Comparison of ENCODE assay signal across 25 mouse cellular contexts in the genomic region with DNA sequence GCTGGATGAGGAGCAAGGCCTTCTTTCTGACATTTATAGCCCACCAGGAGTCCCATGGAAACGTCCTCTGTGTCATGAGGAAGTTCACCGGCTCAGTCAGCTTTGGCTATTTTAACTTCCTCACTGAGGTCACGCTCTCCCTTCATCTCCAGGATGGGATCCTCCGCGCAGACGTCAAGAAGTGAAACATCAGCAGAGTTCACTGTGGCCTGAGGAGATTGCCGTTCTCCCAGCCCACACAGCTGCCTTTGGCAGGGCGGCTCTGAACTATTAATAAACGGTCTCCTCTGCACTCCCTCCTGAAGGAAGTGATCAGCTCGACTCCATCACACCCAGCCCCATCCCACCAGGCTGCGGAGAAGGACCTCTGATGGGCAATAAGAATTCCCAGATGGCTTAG. TPM values are rescaled to one million over a fixed set of nuclear protein-coding genes. Genes with fewer than 3 reads are reported as not detected.
DNase-seq lines count a peak whose midpoint lies in the region; ATAC-seq and TF ChIP-seq lines count a peak whose summit lies in the region.
"Had no signal": no experiment of that assay in that cellular context is flagged by ENCODE, and none has a peak within 500 bp of the region (broad histone marks: within the 10 kb centered on the region; RNA-seq: fewer than 3 reads in every experiment).

No protein-coding gene starts in this region.

- no peaks in the 10 kb centered on the region; the same call in 1 of the 2 replicates for H3K27me3 ChIP-seq in heart, embryonic 10.5 days (ENCODE audit: insufficient read depth, poor library complexity, severe bottlenecking)
- H3K27me3 ChIP-seq in lung, postnatal 0 days (replicated peaks; ENCODE audit: insufficient read depth, low read length), result no peaks in the 10 kb centered on the region
- H3K27me3 ChIP-seq: forebrain, embryonic 13.5 days; intestine, embryonic 15.5 days; liver, embryonic 13.5 days had no signal

- peak; percentile 41 for DNase-seq in heart, adult 8-10 months (ENCODE audit: low spot score)
- no peak for DNase-seq in heart, embryonic 10.5 days (ENCODE audit: low spot score)
- DNase-seq in layer of hippocampus, adult 9-11 months, result peak; percentile 49
- DNase-seq in layer of hippocampus, adult 8-10 months (ENCODE audit: low spot score in 2 of 2), result no peak
- peak; percentile 4 to 10 for DNase-seq in heart, postnatal 10 days
- peak; percentile 21 for DNase-seq in lung, postnatal 0 days (ENCODE audit: low spot score)
- no peak for DNase-seq in cerebellum, postnatal 4 days (ENCODE audit: low spot score in 2 of 2)
- DNase-seq: cerebellum, adult 11 months; cerebellum, postnatal 25 days; liver, embryonic 13.5 days; midbrain, embryonic 14.5 days; retina, postnatal 1 day; thymus, postnatal 4 days had no signal

- H3K4me2 ChIP-seq in lung, postnatal 0 days (replicated peaks; ENCODE audit: low read depth, low read length), result no peak overlapping the region
- H3K4me2 ChIP-seq: forebrain, embryonic 13.5 days; hindbrain, embryonic 13.5 days; intestine, embryonic 15.5 days; liver, embryonic 13.5 days had no signal

- 65% methylated on average over 11 of the region's 11 CpGs for WGBS in heart, embryonic 10.5 days
- WGBS in lung, postnatal 0 days, result 34% methylated on average over 11 of the region's 11 CpGs

- no peak for ATAC-seq in lung, postnatal 0 days
- ATAC-seq: forebrain, embryonic 13.5 days; intestine, embryonic 15.5 days had no signal

- intact Hi-C loops in heart, postnatal 10 days (cut with DNase I), result no loop called here

- no peaks in the 10 kb centered on the region for H3K4me1 ChIP-seq in heart, embryonic 10.5 days
- no peaks in the 10 kb centered on the region for H3K4me1 ChIP-seq in lung, postnatal 0 days (ENCODE audit: insufficient read depth, low read depth, low read length)
- H3K4me1 ChIP-seq: forebrain, embryonic 13.5 days; intestine, embryonic 15.5 days; liver, embryonic 13.5 days had no signal

- no peak overlapping the region for H3K4me3 ChIP-seq in heart, embryonic 10.5 days
- no peak overlapping the region for H3K4me3 ChIP-seq in lung, postnatal 0 days (ENCODE audit: low read depth, low read length)
- H3K4me3 ChIP-seq: forebrain, embryonic 13.5 days; hindbrain, embryonic 13.5 days; intestine, embryonic 15.5 days; layer of hippocampus, adult 2 months; left cerebral cortex, adult 2 months; limb, embryonic 10.5 days; liver, embryonic 13.5 days; myocyte had no signal

- TF ChIP-seq EP300 in lung, postnatal 0 days (IDR thresholded peaks at IDR 0.05), result no peak

- no peaks in the 10 kb centered on the region for H3K9me3 ChIP-seq in heart, embryonic 10.5 days
- H3K9me3 ChIP-seq in lung, postnatal 0 days (ENCODE audit: low read length), result no peaks in the 10 kb centered on the region
- H3K9me3 ChIP-seq: hindbrain, embryonic 13.5 days; intestine, embryonic 15.5 days had no signal

- no peaks in the 10 kb centered on the region for H3K36me3 ChIP-seq in heart, embryonic 10.5 days
- H3K36me3 ChIP-seq in lung, postnatal 0 days (ENCODE audit: insufficient read depth, low read length), result no peaks in the 10 kb centered on the region
- H3K36me3 ChIP-seq: hindbrain, embryonic 13.5 days; intestine, embryonic 15.5 days; limb, embryonic 10.5 days; liver, embryonic 13.5 days had no signal

- TF ChIP-seq CTCF in lung, postnatal 0 days (IDR thresholded peaks at IDR 0.05), result no peak

- no peak overlapping the region for H3K9ac ChIP-seq in lung, postnatal 0 days (replicated peaks; ENCODE audit: low read depth)
- H3K9ac ChIP-seq: forebrain, embryonic 13.5 days; hindbrain, embryonic 13.5 days; intestine, embryonic 15.5 days; liver, embryonic 13.5 days had no signal

- no peak overlapping the region for H3K27ac ChIP-seq in heart, embryonic 10.5 days
- H3K27ac ChIP-seq in lung, postnatal 0 days (ENCODE audit: low read length), result no peak overlapping the region
- H3K27ac ChIP-seq: forebrain, embryonic 13.5 days; hindbrain, embryonic 13.5 days; intestine, embryonic 15.5 days; layer of hippocampus, adult 2 months; left cerebral cortex, adult 2 months; limb, embryonic 10.5 days; liver, embryonic 13.5 days had no signal

RNA-seq across cellular contexts. Expression of a gene that starts 45.6 kb away (rescaled TPM):
- not detected for total RNA-seq in heart, adult 8-10 months (2022)
- not detected in 2 replicates for polyA plus RNA-seq in heart, embryonic 10.5 days (2016; fragmentation: Nextera tagmentation; extraction: Ambion mirVana)
- total RNA-seq in layer of hippocampus, adult 8-10 months (2022), result not detected
- not detected for total RNA-seq in heart, postnatal 10 days (2021)
- polyA plus RNA-seq in lung, postnatal 0 days (2015; fragmentation: Nextera tagmentation; extraction: Ambion mirVana), result not detected in 2 replicates
- total RNA-seq: ES-E14; layer of hippocampus, adult 2 months; left cerebral cortex, adult 2 months; neutrophil, adult 5-6 weeks had no signal
- polyA plus RNA-seq: brain, embryonic 14.5 days; forebrain, embryonic 13.5 days; heart, embryonic 14.5 days; hindbrain, embryonic 13.5 days; intestine, embryonic 15.5 days; limb, embryonic 10.5 days; liver, embryonic 13.5 days; midbrain, embryonic 14.5 days; myocyte; small intestine, adult 2 months had no signal

Comparison
In these comparisons a context has a peak if more than half of its experiments do, and no peak if none do; other contexts are left out.
1. DNase-seq: peak in heart, adult 8-10 months (single experiment), layer of hippocampus, adult 9-11 months (single experiment), heart, postnatal 10 days (2 of 2) and lung, postnatal 0 days (single experiment); none in heart, embryonic 10.5 days (single experiment), layer of hippocampus, adult 8-10 months (0 of 2) and cerebellum, postnatal 4 days (0 of 2).